Mouse (Mus musculus): ENCODE measurements around the gene Cmip.

Cmip gene

DNA sequence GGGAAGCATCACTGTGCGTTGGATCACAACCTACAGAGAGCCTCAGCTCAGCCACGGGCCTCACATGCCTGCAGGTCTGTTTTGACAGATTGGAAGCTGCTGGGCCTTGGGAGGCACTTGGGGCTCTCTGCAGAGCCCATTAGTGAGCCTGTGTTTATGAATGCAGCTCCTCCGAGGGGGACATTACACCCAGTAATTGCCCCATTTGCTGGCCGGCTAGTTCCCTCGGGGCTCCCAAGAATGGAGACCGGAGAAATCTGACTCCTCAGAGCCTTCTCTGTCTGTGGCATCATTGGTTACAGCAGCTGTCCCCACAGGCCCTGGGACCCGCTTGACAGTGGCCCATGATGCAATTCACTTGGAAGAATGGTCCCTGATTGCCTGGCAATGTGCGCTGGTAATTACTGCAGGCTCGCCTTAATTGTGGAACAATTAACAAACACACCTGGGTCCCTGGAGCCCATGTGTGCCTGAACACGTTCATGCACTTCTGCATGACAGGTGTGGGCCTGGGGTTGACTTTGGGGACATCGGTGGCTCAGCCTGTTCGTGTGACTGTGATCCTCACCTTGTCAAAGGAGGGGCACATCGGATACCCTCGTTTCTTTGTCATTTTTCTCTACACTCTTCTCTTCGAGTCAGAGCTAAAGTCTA, 189.6 kb downstream of the Cmip start:
- no peak for DNase-seq (ENCODE audit: extremely low read depth, insufficient read length, low spot score)

DNA sequence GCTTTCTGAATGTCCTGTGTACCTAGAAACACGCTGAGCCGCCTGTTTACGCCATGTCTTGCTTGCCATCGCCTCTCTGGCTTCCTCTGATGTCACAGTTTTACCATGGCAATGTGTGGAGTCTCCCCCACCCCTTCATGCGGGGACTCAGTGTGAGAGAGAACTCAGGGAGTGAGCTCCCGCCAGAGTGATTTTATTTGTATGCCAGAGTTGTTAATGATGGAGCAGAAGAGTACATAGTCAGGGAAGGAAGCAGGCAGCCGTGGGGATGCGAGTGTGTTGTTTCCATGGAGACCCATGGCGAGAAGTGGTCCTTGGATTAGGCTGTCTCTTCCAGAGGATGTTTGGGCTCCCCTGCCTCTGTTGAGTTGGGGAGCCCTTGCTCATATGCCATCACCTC, 194.2 kb downstream of the Cmip start:
- DNase-seq (ENCODE audit: extremely low read depth, insufficient read length, low spot score), result no peak

DNA sequence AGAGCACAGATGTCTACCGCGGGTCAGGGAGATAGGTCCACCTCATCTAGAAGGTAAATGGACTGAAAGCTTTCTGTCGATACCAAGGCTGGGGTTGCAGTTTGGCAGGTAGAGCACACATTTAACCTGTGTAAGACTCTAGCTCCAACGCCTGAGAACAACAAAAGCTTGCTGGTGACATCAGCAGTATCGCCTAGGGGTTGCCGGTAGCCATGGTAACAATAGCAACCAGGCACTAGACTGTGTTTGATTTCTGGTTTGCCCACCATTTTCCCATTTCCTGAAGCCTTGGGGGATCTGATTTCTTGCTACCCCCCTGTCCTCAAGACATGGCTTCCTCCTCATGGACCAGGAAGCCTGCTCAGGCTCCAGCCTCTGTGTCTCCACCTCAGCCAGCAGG, 197.1 kb downstream of the Cmip start:
- no peak for DNase-seq (ENCODE audit: extremely low read depth, insufficient read length, low spot score)

DNA sequence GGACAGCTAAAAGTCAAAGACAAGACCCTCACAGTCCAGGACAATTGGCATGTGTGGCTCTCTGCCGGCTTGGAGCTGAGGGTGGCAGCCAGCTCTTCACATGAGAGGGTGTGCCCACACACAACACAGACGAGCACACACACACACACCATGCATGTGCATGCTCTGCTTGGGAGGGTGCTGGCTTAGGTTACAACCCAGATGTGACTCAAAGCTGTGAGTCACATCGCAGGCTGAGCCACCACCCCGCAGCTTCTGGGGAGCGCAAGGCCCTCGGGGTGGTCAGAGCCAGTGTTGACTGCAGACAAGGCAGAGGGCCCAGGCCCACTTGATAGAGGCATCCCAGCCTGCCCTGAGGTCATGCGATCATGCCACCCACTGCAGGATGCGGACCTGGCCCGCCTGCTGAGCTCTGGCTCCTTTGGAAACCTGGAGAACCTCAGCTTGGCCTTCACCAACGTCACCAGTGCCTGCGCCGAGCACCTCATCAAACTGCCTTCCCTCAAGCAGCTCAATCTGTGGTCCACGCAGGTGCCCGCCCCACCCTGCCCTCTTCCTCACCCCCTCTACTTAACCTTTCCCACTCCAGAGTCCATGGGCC, 197.8 kb downstream of the Cmip start:
- DNase-seq (ENCODE audit: extremely low read depth, insufficient read length, low spot score), result peak; percentile 47

DNA sequence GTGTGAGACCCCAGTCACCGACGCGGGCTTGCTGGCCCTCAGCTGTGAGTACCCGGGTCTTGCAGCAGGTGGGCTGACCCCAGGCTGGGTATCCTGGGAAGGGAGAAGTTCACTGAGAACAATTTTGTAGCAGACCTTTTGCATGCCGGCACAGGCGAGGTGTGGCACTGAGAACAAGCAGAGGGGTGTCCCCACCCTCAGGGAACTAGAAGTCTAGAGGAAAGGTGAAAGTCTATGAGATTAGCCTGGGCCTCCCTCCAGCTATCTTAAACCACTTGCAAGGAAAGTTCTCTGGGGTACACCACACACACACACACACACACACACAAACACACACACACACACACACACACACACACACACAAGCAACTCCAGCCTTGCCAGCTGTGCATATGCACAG, 198.8 kb downstream of the Cmip start:
- DNase-seq (ENCODE audit: extremely low read depth, insufficient read length, low spot score), result no peak

DNA sequence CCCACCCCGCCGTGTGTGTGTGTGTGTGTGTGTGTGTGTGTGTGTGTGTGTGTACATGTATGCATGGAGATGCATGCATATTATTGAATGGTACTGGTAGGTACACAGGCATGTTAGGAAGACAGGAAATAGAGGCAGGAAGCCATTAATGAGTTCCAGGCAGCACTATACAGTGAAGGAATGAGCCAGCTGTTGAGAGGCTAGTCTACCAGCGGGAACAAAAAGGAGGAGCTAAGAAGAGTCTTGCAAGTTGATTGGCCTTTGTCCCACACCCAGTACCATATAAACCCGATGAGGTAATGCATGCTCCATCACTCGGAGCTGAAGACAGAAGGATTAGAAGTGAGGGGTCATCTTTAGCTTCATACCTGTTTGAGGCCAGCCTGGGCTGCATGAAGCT, 201.6 kb downstream of the Cmip start:
- DNase-seq (ENCODE audit: extremely low read depth, insufficient read length, low spot score), result no peak

DNA sequence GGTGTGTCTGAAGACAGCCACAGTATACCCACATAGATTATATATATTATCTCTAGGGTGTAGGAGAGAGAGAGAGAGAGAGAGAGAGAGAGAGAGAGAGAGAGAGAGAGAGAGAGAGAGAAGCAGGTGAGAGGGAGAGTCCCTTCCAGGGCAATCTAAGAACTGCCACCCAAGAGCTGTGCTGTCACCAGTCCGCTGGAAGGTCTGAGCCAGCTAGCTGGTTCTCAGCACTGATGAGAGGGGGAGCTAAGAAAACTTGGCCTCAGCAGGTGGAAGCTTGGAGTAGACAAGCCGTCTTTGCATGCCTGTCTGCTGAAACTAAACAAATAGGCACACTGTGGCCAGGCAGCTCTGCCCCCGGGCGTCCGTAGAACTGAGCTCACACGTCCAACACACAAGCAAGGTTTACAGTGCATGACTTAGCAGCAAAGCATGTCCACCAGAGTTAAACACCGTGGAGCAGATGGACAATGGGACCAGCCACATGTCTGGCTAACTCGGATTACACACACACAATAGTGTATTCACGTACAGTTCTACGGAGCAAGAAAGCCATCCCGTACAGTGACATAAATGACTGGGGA, 205.9 kb downstream of the Cmip start:
- DNase-seq (ENCODE audit: extremely low read depth, insufficient read length, low spot score), result no peak

DNA sequence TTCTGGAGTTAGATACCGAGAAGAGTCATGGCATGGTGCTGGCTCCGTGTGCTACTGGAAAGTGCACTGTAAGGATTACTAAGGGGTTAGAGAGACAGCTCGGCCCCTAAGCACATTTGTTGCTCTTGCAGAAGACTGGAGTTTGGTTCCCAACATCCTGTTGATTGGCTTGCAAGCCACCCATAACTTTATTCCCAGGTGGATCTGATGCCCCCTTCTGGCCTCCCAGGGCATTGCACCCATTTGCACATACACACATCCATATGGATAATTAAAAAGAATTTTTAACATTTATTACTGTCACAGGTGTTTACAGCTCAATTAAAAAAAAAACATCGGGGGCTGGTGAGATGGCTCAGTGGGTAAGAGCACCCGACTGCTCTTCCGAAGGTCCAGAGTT, 207.7 kb downstream of the Cmip start:
- no peak for DNase-seq (ENCODE audit: extremely low read depth, insufficient read length, low spot score)

DNA sequence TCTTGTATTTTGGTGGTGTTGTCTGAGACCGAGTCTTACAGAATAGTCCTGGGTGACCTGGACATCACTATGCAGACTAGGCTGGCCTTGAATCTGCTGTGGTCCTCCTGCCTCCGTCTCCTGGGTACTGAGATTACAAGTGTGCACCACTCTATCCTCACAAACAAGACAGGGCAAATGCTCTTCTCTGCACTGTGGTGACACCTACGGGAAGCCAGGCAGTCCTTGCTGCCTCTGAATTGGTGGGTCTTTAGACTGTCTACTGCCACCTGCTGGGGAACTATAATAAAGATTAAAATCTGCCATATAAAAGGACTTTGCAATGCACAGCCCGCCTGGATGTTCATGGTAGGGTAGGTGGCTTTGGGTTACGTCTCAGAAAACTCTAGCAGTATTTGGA, 208.4 kb downstream of the Cmip start:
- peak; percentile 41 for DNase-seq (ENCODE audit: extremely low read depth, insufficient read length, low spot score)

DNA sequence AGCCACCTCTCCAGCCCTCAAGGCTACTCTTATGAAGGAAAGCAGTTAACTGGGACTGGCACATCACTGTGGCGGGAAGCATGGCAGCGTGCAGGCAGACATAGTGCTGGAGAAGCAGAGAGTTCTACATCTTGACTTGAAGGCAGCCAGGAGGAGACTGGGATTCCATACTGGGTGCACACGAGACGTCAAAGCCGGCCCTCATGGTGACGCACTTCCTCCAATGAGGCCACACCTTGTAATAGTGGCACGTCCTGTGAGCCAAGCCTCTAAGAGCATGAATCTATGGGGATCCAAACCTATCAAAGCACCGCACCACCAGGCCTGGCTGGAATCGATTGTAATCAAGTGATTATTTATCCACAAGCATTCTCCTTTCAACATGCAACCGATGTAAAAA, 210.6 kb downstream of the Cmip start:
- DNase-seq (ENCODE audit: extremely low read depth, insufficient read length, low spot score), result no peak

DNA sequence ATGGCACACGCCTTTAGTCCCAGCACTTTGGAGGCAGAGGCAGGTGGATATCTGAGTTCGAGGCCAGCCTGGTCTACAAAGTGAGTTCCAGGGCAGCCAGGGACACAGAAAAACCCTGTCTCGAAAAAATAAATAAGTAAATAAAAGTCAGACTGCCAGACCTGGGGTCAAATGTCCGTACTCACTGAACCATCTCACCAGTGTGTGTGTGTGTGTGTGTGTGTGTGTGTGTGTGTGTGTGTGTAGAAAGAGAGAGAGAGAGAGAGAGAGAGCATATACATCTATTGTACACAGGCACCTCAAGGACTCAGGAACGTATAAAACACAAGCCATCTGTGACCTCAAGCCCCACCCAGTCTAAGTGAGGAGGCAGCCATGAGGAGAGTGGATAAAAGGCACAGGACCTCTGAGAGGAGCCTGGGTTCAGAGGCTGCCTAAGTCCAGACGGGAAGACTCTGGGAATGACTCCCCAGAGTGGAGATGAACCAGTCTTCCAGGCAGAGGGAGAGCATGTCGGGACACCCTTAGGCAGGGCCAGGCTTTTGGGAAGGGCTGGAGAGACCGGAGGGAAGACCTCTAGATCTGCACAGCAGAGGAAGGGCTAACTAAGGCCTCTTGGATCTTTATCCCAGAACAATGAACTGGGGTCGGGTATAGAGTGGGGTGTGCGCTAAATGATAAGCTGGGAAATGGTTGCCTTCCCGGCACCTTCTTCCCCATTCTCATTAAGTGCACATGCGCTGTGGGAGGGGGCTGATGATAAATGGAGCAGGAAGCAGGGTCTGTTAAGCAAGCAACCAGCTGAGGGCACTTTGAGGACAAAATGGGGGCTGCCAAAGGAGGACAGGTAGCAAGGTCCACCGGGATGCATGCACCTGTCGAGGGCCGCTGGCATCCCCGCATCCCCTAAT, 212.8 kb downstream of the Cmip start:
- DNase-seq (ENCODE audit: extremely low read depth, insufficient read length, low spot score), result no peak

DNA sequence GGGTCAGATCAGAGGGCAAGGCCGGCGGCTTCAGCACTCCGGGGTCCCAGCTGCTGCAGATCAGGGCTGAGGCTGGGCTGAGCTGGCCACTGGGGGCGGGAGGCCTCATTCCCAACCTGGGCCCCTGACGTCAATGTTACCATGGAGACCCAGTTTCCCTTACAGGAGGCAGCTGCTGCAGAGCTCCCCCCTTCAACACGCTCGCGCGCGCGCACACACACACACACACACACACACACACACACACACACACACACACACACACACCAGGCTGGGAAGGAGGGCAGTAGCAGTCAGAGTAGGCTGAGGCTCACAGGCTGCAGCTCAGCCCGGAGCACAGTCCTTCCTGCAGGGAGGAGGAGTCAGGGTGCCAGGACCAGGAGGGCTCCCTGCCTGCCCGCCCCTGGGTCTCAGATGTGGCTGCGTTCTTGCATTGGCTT, 213.5 kb downstream of the Cmip start:
- DNase-seq (ENCODE audit: extremely low read depth, insufficient read length, low spot score), result no peak

DNA sequence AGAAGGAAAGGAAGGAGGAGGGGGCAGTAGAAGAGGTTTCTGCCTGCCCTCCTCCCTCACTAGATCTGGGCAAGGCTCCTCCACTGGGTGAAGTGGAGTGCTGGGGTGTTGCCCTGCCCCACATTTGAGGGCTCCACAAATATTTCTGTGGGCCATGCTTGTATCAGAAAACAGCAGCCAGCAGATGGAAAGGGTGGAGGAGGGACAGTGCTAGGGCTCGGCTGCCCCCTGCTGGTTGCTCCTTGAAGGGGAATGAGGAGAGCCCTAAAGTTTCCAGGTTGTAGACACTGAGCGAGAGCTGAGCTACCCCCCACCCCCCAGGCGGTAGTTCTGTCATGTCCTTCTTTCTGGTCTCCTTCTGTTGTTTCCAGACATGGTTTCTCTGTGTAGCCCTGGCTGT, 214.3 kb downstream of the Cmip start:
- DNase-seq (ENCODE audit: extremely low read depth, insufficient read length, low spot score), result no peak

DNA sequence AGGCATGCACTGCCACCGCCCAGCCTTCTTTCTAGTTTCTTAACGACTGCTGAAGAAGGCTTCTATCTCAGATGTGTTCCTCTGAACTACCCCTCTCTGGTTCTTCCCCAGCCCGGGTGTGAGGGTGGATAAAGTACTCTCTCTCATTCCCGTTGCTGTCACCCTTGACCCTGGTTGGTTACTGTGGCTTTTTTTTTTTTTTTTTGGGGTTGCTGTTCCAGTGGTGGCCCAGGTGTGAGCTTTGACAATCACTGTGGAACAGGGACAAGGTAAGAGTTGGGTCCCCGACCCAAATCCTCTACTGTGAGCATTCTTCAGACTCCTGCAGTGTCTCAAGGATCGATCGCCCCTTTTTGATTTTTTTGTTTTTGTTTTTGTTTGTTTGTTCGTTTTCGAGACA, 214.8 kb downstream of the Cmip start:
- no peak for DNase-seq (ENCODE audit: extremely low read depth, insufficient read length, low spot score)

DNA sequence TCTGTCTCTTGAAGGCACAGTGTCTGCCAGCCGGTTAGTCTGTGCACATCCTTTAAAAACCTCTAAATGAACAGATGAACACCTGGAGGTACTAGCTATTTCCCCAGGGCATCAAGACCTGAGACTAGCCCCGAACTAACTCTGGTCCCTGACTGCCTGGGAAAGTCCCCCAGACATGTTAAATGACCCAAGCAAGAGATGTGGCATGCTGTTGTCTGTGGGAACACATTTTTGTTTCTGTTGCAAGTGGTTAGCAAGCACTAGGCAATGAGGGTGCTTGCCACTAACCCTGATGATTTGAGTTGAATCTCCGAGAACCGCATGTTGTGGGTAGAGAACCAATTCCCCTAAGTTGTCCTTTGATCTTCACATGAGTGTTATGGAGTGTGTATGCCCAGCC, 215.5 kb downstream of the Cmip start:
- no peak for DNase-seq (ENCODE audit: extremely low read depth, insufficient read length, low spot score)

DNA sequence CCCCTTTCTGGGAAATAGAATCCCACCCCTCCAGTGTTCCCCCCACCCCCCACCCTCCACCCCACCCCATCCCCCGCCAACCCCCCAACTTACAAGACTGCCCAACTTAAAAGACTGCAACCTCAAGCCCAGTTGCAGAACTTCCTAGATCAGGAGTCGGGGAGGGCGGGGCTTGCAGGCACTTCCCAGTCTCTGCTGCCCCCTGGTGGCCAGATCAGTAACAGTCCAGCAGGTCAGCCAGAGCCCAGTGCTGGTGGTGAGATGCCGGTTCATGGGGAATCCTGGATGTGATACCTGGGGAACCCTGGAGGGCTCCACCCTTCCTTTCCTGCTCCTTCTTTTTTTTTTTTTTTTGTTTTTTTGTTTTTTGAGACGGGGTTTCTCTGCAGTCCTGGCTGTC, 218.1 kb downstream of the Cmip start:
- DNase-seq (ENCODE audit: extremely low read depth, insufficient read length, low spot score), result peak; percentile 74

DNA sequence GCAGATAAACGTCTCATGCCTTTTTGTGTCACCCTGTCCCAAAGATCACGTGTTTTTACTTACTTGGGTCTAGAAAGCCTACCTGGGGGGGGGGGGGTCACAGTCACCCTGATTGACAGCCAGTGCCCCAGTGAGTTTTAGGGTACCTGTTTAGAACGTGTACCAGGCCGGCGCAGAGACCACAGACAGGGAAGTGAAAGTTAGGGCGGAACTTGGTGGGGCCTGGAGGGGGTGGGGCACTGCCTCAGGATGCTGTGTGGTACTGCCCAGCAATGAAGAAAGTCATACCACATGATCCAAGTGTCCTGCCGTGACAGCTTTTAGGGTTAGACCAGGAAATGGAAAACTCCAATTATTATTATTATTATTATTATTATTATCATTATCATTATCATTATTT, 219.0 kb downstream of the Cmip start:
- DNase-seq (ENCODE audit: extremely low read depth, insufficient read length, low spot score), result no peak

DNA sequence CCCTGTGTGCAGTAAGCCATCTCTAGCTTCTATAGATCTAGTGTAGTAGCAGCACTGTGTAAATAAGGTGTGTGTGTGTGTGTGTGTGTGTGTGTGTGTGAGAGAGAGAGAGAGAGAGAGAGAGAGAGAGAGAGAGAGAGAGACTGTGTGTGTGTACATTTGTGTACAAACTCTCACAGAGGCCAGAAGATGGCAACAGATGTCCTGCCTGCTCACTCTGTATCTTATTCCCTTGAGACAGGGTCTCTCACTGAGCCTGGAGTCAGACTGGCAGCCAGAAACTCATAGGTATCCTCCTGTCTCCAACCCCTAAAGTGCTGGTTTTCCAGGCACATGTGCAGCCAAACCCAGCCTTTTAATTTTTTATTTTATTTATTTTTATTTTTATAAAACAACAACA, 221.2 kb downstream of the Cmip start:
- no peak for DNase-seq (ENCODE audit: extremely low read depth, insufficient read length, low spot score)

DNA sequence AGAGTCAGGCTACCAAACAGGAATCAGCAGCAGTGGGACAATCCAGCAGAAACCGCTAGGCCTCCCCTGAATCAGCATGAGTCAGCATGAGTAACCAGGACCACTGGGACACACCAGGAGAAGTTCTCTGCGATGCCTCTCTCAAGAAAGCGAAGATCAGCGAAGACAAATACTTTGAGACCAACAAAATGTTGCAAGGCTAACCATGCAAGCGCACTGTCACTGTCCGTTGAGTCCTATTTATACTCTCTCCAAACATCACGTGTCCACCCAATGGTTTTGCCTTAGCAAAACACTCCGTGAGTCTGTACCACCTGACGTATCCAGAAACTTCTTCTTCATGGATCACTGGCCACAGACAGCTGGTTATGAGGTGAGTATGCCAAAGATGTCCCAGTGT, 223.1 kb downstream of the Cmip start:
- no peak for DNase-seq (ENCODE audit: extremely low read depth, insufficient read length, low spot score)

DNA sequence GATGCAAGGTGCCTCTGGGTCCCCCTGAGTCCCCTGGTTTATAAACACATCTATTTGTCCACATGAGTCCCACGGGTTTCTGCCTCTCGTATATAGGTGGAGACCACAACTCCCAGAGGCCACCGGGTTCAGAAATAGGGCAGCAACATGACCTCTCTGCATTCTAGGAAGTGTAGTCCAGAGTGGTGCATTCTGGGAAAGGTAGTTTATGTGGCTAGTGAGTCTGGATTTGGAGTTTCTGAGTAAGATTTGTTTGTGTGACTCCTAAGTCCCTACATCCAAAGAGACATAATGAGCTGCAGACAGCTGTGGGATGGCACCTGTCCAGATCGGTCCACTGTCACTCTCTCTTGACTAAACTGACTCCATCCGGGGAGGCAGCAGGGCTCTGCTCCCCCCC, 223.7 kb downstream of the Cmip start:
- no peak for DNase-seq (ENCODE audit: extremely low read depth, insufficient read length, low spot score)

DNA sequence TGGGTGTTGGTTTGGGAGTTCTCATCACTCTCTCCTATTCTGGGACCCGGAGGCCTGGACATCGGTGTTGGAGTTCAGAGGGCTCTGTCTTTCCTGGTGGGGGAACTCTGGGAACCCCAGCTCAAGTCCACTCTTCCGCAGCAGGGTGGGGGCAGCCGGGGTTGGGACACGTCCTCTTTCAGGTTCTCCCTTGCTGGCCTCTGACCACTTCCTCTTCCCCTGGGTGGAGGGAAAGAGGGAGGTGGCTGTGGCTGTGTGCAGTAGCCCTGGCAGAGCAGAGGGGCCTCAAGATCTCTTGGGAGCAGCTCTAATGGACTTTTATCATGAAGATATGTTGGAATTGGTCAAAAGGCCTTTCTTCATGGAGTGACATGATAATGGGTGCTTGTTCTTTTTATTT, 225.0 kb downstream of the Cmip start:
- no peak for DNase-seq (ENCODE audit: extremely low read depth, insufficient read length, low spot score)

DNA sequence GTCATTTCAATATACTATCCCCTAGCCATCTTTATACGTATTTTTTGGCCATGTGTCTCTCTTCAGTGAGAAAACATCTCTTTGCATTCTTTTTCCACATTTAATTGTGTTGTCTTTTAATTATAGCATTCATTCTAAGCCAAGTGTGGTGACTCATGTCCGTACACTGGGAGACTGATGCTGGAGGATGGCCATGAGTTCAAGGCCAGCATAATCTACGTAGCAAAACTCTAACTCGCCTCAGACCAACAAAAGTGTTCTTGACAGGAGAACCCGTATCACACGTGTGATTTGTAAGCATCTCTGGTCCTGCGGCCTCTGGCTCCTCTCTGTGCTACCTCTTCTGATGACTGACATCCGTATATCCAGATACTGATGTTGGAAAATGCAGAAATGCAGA, 227.9 kb downstream of the Cmip start:
- no peak for DNase-seq (ENCODE audit: extremely low read depth, insufficient read length, low spot score)
